Mouse (Mus musculus): ENCODE results near the gene Cdk6. TPM values are rescaled to one million over a fixed set of nuclear protein-coding genes. Genes with fewer than 3 reads are reported as not detected.

Cdk6 gene
- polyA plus RNA-seq, 1 experiment from 2014 or later = 32.5 TPM

GRCm38 (mm10) chr5:3503373-3503772 is 162.1 kb downstream of the Cdk6 start:
- Histone ChIP-seq H3K4me2 (no peak overlapping the region), H3K9ac (replicated peaks) (no peak overlapping the region), H3K9me3 (no peaks in the 10 kb centered on the region), H3K27ac (no peak overlapping the region), H3K4me3 (replicated peaks) (no peak overlapping the region), H3K36me3 (no peaks in the 10 kb centered on the region), H3K4me1 (replicated peaks) (peaks cover 32% of the 10 kb centered on the region), H3K27me3 (no peaks in the 10 kb centered on the region)
- WGBS = 77% methylated on average over 4 of the region's 4 CpGs
- no peak for ATAC-seq (ENCODE audit: insufficient number of reproducible peaks, insufficient read depth, low FRiP score, low TSS enrichment, low read depth)

DNA sequence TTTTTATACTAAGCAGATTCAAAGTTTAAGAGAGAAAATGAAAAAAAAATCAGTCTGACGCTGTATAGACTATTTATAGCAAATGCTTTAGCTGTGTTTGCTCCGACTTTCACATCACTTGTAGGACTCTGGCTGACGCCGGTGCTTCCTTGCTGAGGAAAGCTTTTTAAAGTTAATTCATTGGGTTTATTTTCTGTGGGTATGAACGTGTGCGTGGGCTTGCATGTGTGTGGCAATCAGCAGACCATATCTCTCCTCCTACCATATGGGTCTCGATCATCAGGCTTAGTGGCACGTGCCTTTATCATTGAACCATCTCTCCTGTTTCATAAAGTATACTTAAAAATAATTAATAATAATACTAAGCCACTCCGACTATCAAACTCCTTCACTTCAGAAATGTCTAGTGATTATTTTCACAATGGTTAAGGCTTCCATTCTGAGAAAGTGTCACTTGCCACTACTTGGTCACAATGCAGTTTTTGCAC is 162.6 kb downstream of the Cdk6 start:
- no peak overlapping the region for H3K27ac ChIP-seq
- H3K4me3 ChIP-seq (replicated peaks) = no peak overlapping the region
- no peaks in the 10 kb centered on the region for H3K36me3 ChIP-seq
- no peak overlapping the region for H3K4me2 ChIP-seq
- no peaks in the 10 kb centered on the region for H3K27me3 ChIP-seq
- ATAC-seq (ENCODE audit: insufficient number of reproducible peaks, insufficient read depth, low FRiP score, low TSS enrichment, low read depth) = no peak
- 78% methylated on average over 9 of the region's 9 CpGs for WGBS
- H3K4me1 ChIP-seq (replicated peaks) = peaks cover 32% of the 10 kb centered on the region
- no peaks in the 10 kb centered on the region for H3K9me3 ChIP-seq
- no peak overlapping the region for H3K9ac ChIP-seq (replicated peaks)

DNA sequence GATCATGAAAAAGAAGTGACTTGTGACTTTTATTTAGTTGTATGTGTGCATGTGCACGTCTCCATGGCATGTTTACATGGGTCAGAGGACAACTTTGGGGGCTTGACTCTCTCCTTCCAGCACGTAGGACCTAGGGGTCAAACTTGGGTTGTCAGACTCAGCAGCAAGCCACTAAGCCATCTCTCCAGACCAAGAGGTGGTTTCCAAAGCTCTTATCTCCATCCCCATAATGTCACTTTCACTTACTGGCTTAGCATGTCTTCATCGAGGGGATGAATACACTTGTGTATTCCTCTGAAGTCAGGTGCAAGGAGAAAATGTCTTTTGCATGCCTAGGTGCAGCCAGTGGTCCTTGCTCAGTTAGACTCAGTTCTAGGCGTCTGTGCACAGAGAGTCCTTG is 163.2 kb downstream of the Cdk6 start:
- H3K4me2 ChIP-seq = no peak overlapping the region
- no peak overlapping the region for H3K27ac ChIP-seq
- H3K9me3 ChIP-seq = no peaks in the 10 kb centered on the region
- H3K36me3 ChIP-seq = no peaks in the 10 kb centered on the region
- no peak overlapping the region for H3K9ac ChIP-seq (replicated peaks)
- WGBS = 79% methylated on average over 4 of the region's 4 CpGs
- no peaks in the 10 kb centered on the region for H3K27me3 ChIP-seq
- no peak overlapping the region for H3K4me3 ChIP-seq (replicated peaks)
- H3K4me1 ChIP-seq (replicated peaks) = peaks cover 32% of the 10 kb centered on the region
- no peak for ATAC-seq (ENCODE audit: insufficient number of reproducible peaks, insufficient read depth, low FRiP score, low TSS enrichment, low read depth)

GRCm38 (mm10) chr5:3505553-3505952 is 164.3 kb downstream of the Cdk6 start:
- ATAC-seq (ENCODE audit: insufficient number of reproducible peaks, insufficient read depth, low FRiP score, low TSS enrichment, low read depth) = no peak
- H3K4me1 ChIP-seq (replicated peaks) = peaks cover 35% of the 10 kb centered on the region
- no peak overlapping the region for H3K27ac ChIP-seq
- WGBS = 84% methylated on average over 2 of the region's 2 CpGs
- no peak overlapping the region for H3K4me2 ChIP-seq
- H3K36me3 ChIP-seq = no peaks in the 10 kb centered on the region
- H3K9ac ChIP-seq (replicated peaks) = no peak overlapping the region
- no peaks in the 10 kb centered on the region for H3K9me3 ChIP-seq
- no peak overlapping the region for H3K4me3 ChIP-seq (replicated peaks)
- no peaks in the 10 kb centered on the region for H3K27me3 ChIP-seq

- H3K27me3 ChIP-seq = no peaks in the 10 kb centered on the region
- H3K36me3 ChIP-seq = no peaks in the 10 kb centered on the region
- H3K9me3 ChIP-seq = no peaks in the 10 kb centered on the region
- ATAC-seq (ENCODE audit: insufficient number of reproducible peaks, insufficient read depth, low FRiP score, low TSS enrichment, low read depth) = no peak
- WGBS = 68% methylated on average over 7 of the region's 7 CpGs
- no peak overlapping the region for H3K27ac ChIP-seq
- H3K4me2 ChIP-seq = no peak overlapping the region
- peaks cover 26% of the 10 kb centered on the region for H3K4me1 ChIP-seq (replicated peaks)
- no peak overlapping the region for H3K4me3 ChIP-seq (replicated peaks)
- H3K9ac ChIP-seq (replicated peaks) = no peak overlapping the region
Measured at GRCm38 (mm10) chr5:3508480-3509381, 167.4 kb downstream of the Cdk6 start.

DNA sequence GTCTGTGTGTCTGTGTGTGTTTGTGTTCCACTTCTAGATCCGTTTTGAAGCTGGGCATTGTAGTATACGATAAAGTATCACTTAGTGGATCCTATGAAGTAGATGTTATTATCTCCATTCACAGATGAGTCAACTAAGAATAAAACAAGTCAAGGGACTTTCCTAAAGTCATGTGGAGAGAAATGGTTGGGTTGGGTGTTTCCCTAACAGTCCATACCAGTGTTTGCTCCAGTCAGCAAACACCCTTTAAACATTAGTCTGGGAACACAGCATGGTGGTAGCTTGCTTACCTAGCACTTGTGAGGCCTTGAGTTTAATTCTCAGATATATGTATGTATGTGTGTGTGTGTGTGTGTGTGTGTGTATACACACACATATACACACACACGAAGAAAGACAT is 168.2 kb downstream of the Cdk6 start:
- no peak overlapping the region for H3K9ac ChIP-seq (replicated peaks)
- no peak for ATAC-seq (ENCODE audit: insufficient number of reproducible peaks, insufficient read depth, low FRiP score, low TSS enrichment, low read depth)
- no peaks in the 10 kb centered on the region for H3K36me3 ChIP-seq
- H3K4me1 ChIP-seq (replicated peaks) = peaks cover 26% of the 10 kb centered on the region
- no peak overlapping the region for H3K4me3 ChIP-seq (replicated peaks)
- H3K9me3 ChIP-seq = no peaks in the 10 kb centered on the region
- H3K27me3 ChIP-seq = no peaks in the 10 kb centered on the region
- WGBS = 88% methylated on average over 3 of the region's 3 CpGs
- H3K27ac ChIP-seq = no peak overlapping the region
- no peak overlapping the region for H3K4me2 ChIP-seq

- no peak overlapping the region for H3K4me3 ChIP-seq (replicated peaks)
- no peak overlapping the region for H3K9ac ChIP-seq (replicated peaks)
- H3K27ac ChIP-seq = no peak overlapping the region
- no peak for ATAC-seq (ENCODE audit: insufficient number of reproducible peaks, insufficient read depth, low FRiP score, low TSS enrichment, low read depth)
- H3K4me2 ChIP-seq = no peak overlapping the region
- no peaks in the 10 kb centered on the region for H3K36me3 ChIP-seq
- H3K9me3 ChIP-seq = no peaks in the 10 kb centered on the region
- WGBS = 71% methylated on average over 10 of the region's 10 CpGs
- no peaks in the 10 kb centered on the region for H3K27me3 ChIP-seq
- peaks cover 17% of the 10 kb centered on the region for H3K4me1 ChIP-seq (replicated peaks)
Measured at GRCm38 (mm10) chr5:3511097-3511795, 170.0 kb downstream of the Cdk6 start.

DNA sequence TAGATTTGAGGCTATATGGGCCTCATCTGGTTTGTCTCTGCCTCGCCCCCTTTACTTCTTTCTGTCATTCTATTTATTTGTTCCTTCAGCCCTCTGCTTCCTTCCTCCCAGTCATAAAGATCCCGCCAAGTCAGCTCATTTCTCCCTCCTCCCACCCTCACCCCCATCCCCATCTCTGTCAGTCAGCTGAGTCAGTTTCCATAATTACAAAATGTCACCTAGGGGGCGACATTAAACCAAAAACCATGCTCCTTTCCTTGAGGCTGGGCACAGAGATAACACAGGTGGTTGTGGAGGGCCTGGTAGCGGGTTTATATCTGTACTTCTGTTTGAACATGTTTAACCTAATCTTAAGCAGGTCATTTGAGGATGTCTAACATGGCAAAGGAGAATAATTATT is 171.3 kb downstream of the Cdk6 start:
- Histone ChIP-seq H3K9ac (replicated peaks) (no peak overlapping the region), H3K27me3 (no peaks in the 10 kb centered on the region), H3K9me3 (no peaks in the 10 kb centered on the region), H3K27ac (no peak overlapping the region), H3K4me1 (replicated peaks) (peaks cover 17% of the 10 kb centered on the region), H3K36me3 (no peaks in the 10 kb centered on the region), H3K4me3 (replicated peaks) (no peak overlapping the region), H3K4me2 (no peak overlapping the region)
- WGBS = 46% methylated on average over 4 of the region's 4 CpGs
- ATAC-seq (ENCODE audit: insufficient number of reproducible peaks, insufficient read depth, low FRiP score, low TSS enrichment, low read depth) = no peak

DNA sequence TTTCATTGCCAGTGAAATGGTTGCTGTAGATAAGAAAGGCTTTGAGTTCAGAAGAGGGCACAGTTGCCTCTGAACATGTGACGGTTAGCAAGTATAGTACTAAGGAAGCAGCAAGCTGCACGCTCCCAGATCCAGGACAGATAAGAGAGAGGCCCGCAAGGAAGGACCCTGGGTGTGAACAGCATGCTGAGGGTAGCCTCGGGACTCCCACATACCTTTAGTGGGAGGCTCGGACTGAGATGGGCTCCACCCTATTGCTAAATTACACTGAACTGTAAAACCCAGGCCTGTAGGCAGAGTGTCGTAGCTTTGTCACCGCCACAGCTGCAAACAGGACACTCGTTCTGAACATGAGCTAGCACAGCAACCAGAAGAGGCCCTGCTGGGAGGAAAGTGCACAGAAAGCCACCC is 173.6 kb downstream of the Cdk6 start:
- no peak overlapping the region for H3K27ac ChIP-seq
- no peak for ATAC-seq (ENCODE audit: insufficient number of reproducible peaks, insufficient read depth, low FRiP score, low TSS enrichment, low read depth)
- no peak overlapping the region for H3K4me3 ChIP-seq (replicated peaks)
- peaks cover 17% of the 10 kb centered on the region for H3K4me1 ChIP-seq (replicated peaks)
- no peak overlapping the region for H3K9ac ChIP-seq (replicated peaks)
- no peak overlapping the region for H3K4me2 ChIP-seq
- 47% methylated on average over 8 of the region's 8 CpGs for WGBS
- no peaks in the 10 kb centered on the region for H3K36me3 ChIP-seq
- H3K9me3 ChIP-seq = no peaks in the 10 kb centered on the region
- H3K27me3 ChIP-seq = no peaks in the 10 kb centered on the region

GRCm38 (mm10) chr5:3515477-3515876 is 174.2 kb downstream of the Cdk6 start:
- no peak overlapping the region for H3K9ac ChIP-seq (replicated peaks)
- peaks cover 15% of the 10 kb centered on the region for H3K4me1 ChIP-seq (replicated peaks)
- H3K9me3 ChIP-seq = no peaks in the 10 kb centered on the region
- WGBS = 92% methylated on average over 9 of the region's 9 CpGs
- no peak overlapping the region for H3K4me3 ChIP-seq (replicated peaks)
- ATAC-seq (ENCODE audit: insufficient number of reproducible peaks, insufficient read depth, low FRiP score, low TSS enrichment, low read depth) = no peak
- H3K36me3 ChIP-seq = no peaks in the 10 kb centered on the region
- no peak overlapping the region for H3K4me2 ChIP-seq
- no peaks in the 10 kb centered on the region for H3K27me3 ChIP-seq
- H3K27ac ChIP-seq = no peak overlapping the region

- Histone ChIP-seq H3K9me3 (no peaks in the 10 kb centered on the region), H3K27me3 (no peaks in the 10 kb centered on the region), H3K36me3 (peaks cover 1% of the 10 kb centered on the region; the same call in 1 of the 2 replicates), H3K4me2 (no peak overlapping the region), H3K4me1 (replicated peaks) (peaks cover 7% of the 10 kb centered on the region), H3K9ac (replicated peaks) (no peak overlapping the region), H3K27ac (no peak overlapping the region), H3K4me3 (replicated peaks) (no peak overlapping the region)
- 69% methylated on average over 9 of the region's 9 CpGs for WGBS
- no peak for ATAC-seq (ENCODE audit: insufficient number of reproducible peaks, insufficient read depth, low FRiP score, low TSS enrichment, low read depth)
Measured at GRCm38 (mm10) chr5:3516481-3517075, 175.3 kb downstream of the Cdk6 start.
